Mouse (Mus musculus) hindbrain, embryonic 14.5 days (tissue): Measurements from ENCODE around the gene Cmtm6. TPM values are rescaled to one million over a fixed set of nuclear protein-coding genes. Genes with fewer than 3 reads are reported as not detected.
"Not testable (repeated sequence)": the region's sequence is repeated elsewhere in the genome, so short reads cannot be mapped to it uniquely, and the experiment has no call there.

Experiments
- ATAC-seq: fragments of 200-750 bp; cut with Nextera tagmentation; 2 replicates; pipeline ENCODE4 v1.8.0; 2017; ENCODE audit warnings: moderate number of reproducible peaks, mild to moderate bottlenecking, moderate TSS enrichment, moderate library complexity; ENCODE audit not compliant: low FRiP score
- DNase-seq: peaks from one replicate; pipeline ENCODE4 v3.0.0-alpha.2; 2015; ENCODE audit warnings: low spot score
- H3K27ac ChIP-seq: fragments of 300-500 bp; sonication (generic); 2 replicates; pipeline ENCODE4 v1.5.1; 2014; ENCODE audit warnings: mild to moderate bottlenecking, moderate library complexity
- H3K27me3 ChIP-seq: fragments of 300-500 bp; sonication (generic); 2 replicates; pipeline ENCODE4 v1.6.1; 2014; ENCODE audit warnings: mild to moderate bottlenecking, low read length, mixed read lengths; ENCODE audit not compliant: control insufficient read depth, insufficient read depth
- H3K36me3 ChIP-seq: fragments of 300-500 bp; sonication (generic); replicated peaks from 2 replicates; pipeline ENCODE4 v1.6.1; 2014; ENCODE audit not compliant: control insufficient read depth, insufficient read depth
- H3K4me1 ChIP-seq: fragments of 300-500 bp; sonication (generic); replicated peaks from 2 replicates; pipeline ENCODE4 v1.6.1; 2014; ENCODE audit warnings: antibody characterized with exemption, low read length, mixed read lengths; ENCODE audit not compliant: control insufficient read depth, insufficient read depth
- H3K4me2 ChIP-seq: fragments of 300-500 bp; sonication (generic); replicated peaks from 2 replicates; pipeline ENCODE4 v1.6.1; 2014; ENCODE audit warnings: mild to moderate bottlenecking, moderate library complexity
- H3K4me3 ChIP-seq: fragments of 300-500 bp; sonication (generic); replicated peaks from 2 replicates; pipeline ENCODE4 v1.5.1; 2014; ENCODE audit warnings: mild to moderate bottlenecking, low read length
- H3K9ac ChIP-seq: fragments of 300-500 bp; sonication (generic); 2 replicates; pipeline ENCODE4 v1.6.1; 2014
- H3K9me3 ChIP-seq: fragments of 300-500 bp; sonication (generic); 2 replicates; pipeline ENCODE4 v1.6.1; 2016; ENCODE audit warnings: low read length; ENCODE audit not compliant: control insufficient read depth
- WGBS: fragments of 180-500 bp; shearing (Covaris S2); extraction: QIAGEN DNeasy Blood & Tissue Kit; methylation state at CpG from one replicate; pipeline ENCODE4 v1.1.7; 2014; 5-methylcytosine and 5-hydroxymethylcytosine counted together
- polyA plus RNA-seq: library from polyadenylated mRNA; unstranded; fragments of >200 nt; fragmentation: Nextera tagmentation; extraction: Ambion mirVana; gene quantifications from 2 replicates; pipeline ENCODE4 v1.2.1, GENCODE M21; 2014

Gene Cmtm6
- polyA plus RNA-seq, 1 experiment from 2014 or later, result 21.2 TPM

DNA sequence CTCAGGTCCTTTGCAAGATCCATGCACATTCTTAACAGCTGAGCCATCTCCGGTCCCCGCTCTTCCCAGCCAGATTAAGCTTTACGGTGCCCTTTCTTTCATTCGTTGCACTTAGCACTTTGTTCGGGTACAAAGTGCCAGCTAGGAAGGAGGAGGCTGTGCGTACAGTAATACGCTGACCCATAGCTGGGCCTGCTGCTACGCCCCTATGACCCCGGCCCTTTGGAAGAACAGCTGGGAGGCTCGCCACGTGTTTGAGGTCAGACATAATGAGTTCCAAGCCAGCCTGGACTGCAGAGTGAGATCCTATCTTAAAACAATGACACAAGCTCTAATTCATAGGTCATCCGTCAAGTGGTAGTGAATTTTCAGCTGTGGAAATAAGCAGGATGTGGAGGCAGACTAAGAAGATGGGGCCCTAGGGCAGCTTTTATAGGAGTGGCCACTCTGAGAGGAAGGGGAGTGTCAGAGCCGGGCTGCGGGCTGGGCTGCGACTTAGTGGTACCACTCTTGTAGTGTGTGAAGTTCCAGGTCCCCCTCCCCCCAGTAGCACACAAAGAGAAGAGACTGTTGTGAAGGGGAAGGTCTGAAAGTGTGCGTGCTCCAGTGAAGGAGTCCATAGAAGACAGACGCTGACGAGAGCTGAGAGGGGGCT is 14.1 kb upstream of the Cmtm6 start:
- ATAC-seq (no peak), DNase-seq (no peak)
- no peak overlapping the region for H3K4me3 ChIP-seq
- H3K27me3 ChIP-seq, result no peaks in the 10 kb centered on the region
- no peaks in the 10 kb centered on the region for H3K4me1 ChIP-seq
- no peak overlapping the region for H3K27ac ChIP-seq
- H3K9ac ChIP-seq, result no peak overlapping the region
- H3K4me2 ChIP-seq, result no peak overlapping the region
- 83% methylated on average over 18 of the region's 18 CpGs for WGBS
- no peaks in the 10 kb centered on the region for H3K9me3 ChIP-seq
- H3K36me3 ChIP-seq, result peaks cover 99% of the 10 kb centered on the region

DNA sequence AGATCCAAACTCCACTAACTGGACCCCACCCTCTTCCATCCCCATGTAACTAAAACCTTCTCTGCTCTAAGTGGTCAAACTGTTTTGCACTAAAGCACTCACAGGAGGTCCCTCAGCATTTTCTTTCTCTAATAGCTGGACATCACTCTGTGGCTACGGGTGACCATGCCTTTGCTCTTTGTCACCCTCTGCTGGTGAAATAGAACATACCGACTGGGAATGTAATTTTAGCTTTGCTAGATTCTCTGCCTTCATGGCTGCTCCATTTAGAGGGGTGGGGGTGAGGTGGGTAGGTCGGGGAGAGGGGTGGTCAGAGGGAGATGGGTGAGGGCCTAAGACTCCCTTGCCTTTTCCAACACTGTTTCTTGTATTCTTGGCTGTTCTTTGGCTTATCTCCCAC is 3.6 kb upstream of the Cmtm6 start:
- no peak overlapping the region for H3K4me3 ChIP-seq
- ATAC-seq (no peak), DNase-seq (peak; percentile 70)
- no peak overlapping the region for H3K4me2 ChIP-seq
- H3K36me3 ChIP-seq, result peaks cover 30% of the 10 kb centered on the region
- H3K27ac ChIP-seq, result no peak overlapping the region
- no peak overlapping the region for H3K9ac ChIP-seq
- H3K27me3 ChIP-seq, result no peaks in the 10 kb centered on the region
- H3K4me1 ChIP-seq, result peaks cover 7% of the 10 kb centered on the region
- no peaks in the 10 kb centered on the region for H3K9me3 ChIP-seq
- WGBS, result 8% methylated on average over 3 of the region's 3 CpGs

DNA sequence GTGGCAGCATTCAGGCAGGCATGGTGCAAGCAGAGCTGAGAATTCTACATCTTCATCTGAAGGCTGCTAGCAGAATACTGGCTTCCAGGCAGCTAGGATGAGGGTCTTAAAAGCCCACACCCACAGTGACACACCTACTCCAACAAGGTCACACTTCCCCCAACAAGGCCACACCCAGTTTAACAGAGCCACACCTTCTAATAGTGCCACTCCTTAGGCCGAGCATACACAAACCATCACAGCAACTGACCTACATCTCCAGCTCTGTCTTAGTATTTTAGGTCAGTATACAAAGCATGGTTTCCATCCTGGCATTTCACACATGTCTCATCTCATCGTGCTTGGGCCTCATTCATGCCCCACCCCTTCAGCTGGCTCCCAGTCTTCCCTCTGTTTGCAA is 2.5 kb upstream of the Cmtm6 start:
- not testable (repeated sequence) for H3K4me3 ChIP-seq, H3K27ac ChIP-seq, H3K27me3 ChIP-seq, H3K4me2 ChIP-seq, H3K9ac ChIP-seq, DNase-seq, ATAC-seq, H3K9me3 ChIP-seq
- peaks cover 18% of the 10 kb centered on the region for H3K4me1 ChIP-seq
- H3K36me3 ChIP-seq, result peaks cover 19% of the 10 kb centered on the region
- WGBS, result 73% methylated on average over 2 of the region's 2 CpGs

DNA sequence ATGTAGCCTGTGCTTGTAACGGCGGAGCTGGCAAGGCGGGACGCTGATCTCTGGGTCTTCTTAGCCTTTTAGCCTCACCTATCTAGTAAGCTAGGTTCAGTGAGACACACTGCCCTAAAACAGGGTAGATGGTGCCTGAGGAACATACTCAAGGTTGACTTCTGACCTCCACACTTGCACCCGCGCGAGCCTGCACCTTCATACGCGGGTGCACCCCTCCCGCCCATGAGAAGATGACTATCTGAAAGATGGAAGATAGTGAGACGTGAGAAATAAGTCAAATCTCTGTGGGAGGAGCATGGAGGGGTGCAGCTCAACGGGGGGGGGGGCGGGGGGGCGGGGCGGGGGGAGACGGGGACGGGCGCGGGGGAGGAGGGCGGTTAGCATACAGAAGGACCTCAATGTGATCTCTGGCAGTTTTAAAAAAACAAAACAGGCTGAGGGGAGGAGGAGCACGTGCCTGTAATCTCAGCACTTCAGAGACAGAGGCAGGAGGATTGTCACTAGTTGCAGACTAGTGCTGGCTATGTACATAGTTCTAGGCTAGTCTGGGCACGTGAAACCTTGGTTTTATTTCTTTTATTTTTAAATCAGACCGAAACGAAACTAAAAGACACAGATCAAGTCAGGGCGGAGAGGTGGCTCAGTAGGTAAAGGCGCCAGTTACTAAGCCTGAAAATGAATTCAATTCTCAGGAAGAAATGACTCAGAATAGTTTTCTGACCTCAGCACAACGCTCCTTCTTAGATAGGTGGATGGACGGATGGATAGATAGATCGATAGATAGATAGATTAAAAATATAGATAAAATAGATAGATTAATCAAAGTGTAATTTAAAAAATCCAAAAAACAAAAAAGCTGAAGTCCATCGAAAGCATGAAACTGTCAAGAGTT is 758 bp upstream of the Cmtm6 start:
- no peaks in the 10 kb centered on the region for H3K27me3 ChIP-seq
- H3K27ac ChIP-seq, result no peak overlapping the region
- peak overlapping the region; percentile 80 for H3K4me2 ChIP-seq
- DNase-seq (no peak), ATAC-seq (no peak)
- peak overlapping the region; percentile 89 for H3K4me3 ChIP-seq
- WGBS, result 43% methylated on average over 27 of the region's 30 CpGs
- peaks cover 19% of the 10 kb centered on the region for H3K4me1 ChIP-seq
- H3K9me3 ChIP-seq, result no peaks in the 10 kb centered on the region
- no peak overlapping the region for H3K9ac ChIP-seq
- 0 out of 2 replicates have a peak, but pooled peaks cover 3% of the 10 kb centered on the region for H3K36me3 ChIP-seq

DNA sequence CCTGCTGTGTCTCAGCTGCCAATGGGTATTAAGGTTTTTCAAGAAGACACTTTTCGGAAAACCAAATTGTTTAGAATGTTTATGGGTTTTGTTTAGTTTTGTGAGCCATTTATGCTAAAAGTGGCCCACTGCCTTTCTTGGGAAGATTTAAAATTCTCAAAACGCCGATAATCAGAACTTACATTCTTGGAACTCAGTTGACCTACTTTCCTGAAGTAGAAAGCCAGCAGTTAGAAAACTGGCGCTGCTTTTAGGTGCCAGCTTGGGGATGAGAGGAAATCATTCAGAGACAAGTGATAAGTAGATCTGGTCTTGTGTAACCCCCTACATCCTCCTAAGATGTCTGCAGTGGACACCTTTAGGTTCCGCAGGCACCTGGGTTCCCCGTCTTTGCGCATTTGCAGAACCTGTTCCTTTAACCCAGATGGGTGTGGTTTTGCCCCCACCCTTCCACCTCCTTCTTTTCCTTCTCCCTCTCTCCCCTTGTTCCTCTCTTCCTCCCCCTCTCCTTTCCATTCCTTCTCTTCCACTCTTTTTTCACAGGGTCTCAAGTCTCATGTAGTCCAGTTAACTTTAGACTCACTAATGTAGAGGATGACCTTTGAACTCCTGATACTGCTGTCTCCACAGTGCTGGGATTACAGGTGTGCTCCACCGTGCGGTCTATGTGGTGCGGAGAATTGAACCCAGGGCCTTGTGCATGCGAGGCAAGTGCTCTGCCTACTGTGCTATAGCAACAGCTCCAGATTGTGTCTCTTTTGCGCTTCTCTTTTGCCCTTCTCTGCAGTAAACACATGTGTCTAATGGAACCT is 1.2 kb downstream of the Cmtm6 start:
- ATAC-seq (no peak), DNase-seq (no peak)
- Histone ChIP-seq H3K4me1 (peaks cover 19% of the 10 kb centered on the region), H3K4me2 (peak overlapping the region; percentile 80), H3K36me3 (no peaks in the 10 kb centered on the region), H3K4me3 (peak overlapping the region; percentile 89), H3K27me3 (no peaks in the 10 kb centered on the region), H3K9me3 (no peaks in the 10 kb centered on the region), H3K9ac (peak overlapping the region; percentile 83), H3K27ac (no peak overlapping the region)
- WGBS, result 76% methylated on average over 12 of the region's 12 CpGs

DNA sequence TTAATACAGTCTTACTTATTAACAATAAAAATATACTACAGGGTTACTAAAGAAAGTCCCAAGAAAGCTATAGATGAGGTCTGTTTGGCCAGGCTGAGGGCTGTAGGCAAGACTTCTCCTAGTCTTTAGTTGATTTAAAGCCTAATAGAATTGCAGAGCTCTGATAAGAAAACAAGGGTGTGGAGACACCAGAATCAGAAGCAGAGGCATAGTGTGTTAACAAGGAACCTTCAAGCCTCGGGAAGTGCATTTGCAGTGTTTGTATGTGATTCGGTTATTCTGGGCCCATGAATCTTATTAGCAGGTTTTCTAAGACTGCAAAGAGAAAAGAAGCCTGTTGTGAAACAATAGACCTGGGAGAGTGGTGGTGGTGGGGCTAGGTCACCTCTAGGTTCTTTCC is 2.3 kb downstream of the Cmtm6 start:
- ATAC-seq, result no peak
- no peak overlapping the region for H3K27ac ChIP-seq
- DNase-seq, result no peak
- H3K9ac ChIP-seq, result no peak overlapping the region
- no peaks in the 10 kb centered on the region; the same call in 1 of the 2 replicates for H3K36me3 ChIP-seq
- H3K27me3 ChIP-seq, result no peaks in the 10 kb centered on the region
- H3K4me3 ChIP-seq, result no peak overlapping the region
- 76% methylated on average over 2 of the region's 2 CpGs for whole genome bisulfite sequencing
- H3K4me1 ChIP-seq, result peaks cover 19% of the 10 kb centered on the region
- no peaks in the 10 kb centered on the region for H3K9me3 ChIP-seq
- no peak overlapping the region for H3K4me2 ChIP-seq

DNA sequence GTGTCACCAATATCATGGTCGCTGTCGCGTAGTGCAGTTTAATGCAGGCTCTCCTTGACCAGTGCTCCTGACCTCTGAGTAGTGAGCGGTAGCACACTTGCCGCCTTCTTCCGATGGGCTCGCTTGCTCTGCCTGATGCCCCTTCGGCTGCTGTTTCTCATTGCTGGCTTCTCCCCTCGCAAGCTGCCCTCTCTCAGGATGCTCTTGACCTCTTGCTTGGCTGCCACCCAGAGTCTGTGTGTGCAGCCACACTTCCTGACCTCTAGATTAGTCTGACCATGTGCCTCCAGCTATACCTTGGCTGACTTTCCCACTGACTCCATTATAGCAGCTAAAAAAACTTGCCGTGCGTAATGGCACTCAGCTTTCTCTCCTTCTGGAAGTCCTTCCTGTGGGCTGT is 5.5 kb downstream of the Cmtm6 start:
- Histone ChIP-seq H3K36me3 (no peaks in the 10 kb centered on the region; the same call in 1 of the 2 replicates), H3K27ac (no peak overlapping the region)

DNA sequence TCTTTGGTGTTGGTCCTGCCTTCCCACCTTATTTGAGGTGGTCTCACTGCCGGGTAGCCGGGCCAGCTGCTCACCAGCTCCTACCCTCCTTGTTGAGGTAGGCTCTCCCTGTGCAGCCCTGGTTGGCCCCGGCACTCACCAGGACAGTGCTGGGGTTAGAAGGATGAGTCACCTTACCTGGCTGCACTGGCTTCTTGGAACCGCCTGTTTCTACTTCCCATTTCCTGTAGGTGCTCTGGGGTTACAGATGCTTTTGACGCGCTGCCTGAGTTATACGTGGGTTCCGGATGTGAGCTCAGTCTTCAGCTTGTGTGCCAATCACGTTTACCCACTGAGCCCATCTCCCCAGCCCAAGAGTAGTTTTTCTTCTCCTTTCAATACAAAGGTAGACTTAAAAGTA is 9.4 kb downstream of the Cmtm6 start:
- WGBS, result 94% methylated on average over 9 of the region's 9 CpGs
- DNase-seq, result no peak
- Histone ChIP-seq H3K27ac (no peak overlapping the region), H3K9ac (no peak overlapping the region), H3K9me3 (no peaks in the 10 kb centered on the region), H3K27me3 (no peaks in the 10 kb centered on the region), H3K4me1 (no peaks in the 10 kb centered on the region), H3K36me3 (peaks cover 4% of the 10 kb centered on the region), H3K4me3 (no peak overlapping the region), H3K4me2 (no peak overlapping the region)
- no peak for ATAC-seq

More for the DNA sequence above, 5.5 kb downstream of the Cmtm6 start:
- 80% methylated on average over 11 of the region's 11 CpGs for WGBS
- no peak overlapping the region for H3K4me2 ChIP-seq
- DNase-seq (no peak), ATAC-seq (no peak)
- no peak overlapping the region for H3K9ac ChIP-seq
- no peaks in the 10 kb centered on the region for H3K9me3 ChIP-seq
- H3K27me3 ChIP-seq, result no peaks in the 10 kb centered on the region
- H3K4me1 ChIP-seq, result peaks cover 19% of the 10 kb centered on the region
- no peak overlapping the region for H3K4me3 ChIP-seq

DNA sequence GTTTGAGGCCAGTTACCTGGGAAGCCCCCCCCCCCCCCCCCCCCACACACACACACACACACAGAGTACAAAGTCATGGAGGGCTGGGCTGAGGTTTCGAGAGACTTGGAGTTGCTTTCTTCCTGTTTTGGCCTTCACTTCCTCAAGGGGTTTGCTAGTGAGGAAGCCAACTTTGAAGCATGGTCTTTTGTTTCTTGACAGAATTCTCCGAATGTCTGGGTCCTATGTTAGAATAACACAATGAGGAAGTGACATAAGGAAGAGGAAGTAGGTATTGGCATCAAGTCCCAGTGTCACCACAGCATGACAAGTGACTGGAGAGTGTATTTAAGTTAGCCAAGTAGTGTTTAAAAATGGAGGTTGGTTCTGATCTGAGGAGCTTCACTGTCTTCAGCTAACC is 11.8 kb downstream of the Cmtm6 start:
- WGBS, result 85% methylated on average over 2 of the region's 2 CpGs
- DNase-seq (no peak), ATAC-seq (no peak)
- H3K27ac ChIP-seq, result no peak overlapping the region
- H3K9ac ChIP-seq, result no peak overlapping the region
- no peak overlapping the region for H3K4me2 ChIP-seq
- H3K9me3 ChIP-seq, result no peaks in the 10 kb centered on the region
- peaks cover 20% of the 10 kb centered on the region for H3K36me3 ChIP-seq
- no peaks in the 10 kb centered on the region for H3K4me1 ChIP-seq
- no peak overlapping the region for H3K4me3 ChIP-seq
- no peaks in the 10 kb centered on the region for H3K27me3 ChIP-seq
